Mouse (Mus musculus) lung, embryonic 14.5 days (tissue): ENCODE measurements at regions not wholly inside any gene's neighbourhood (a gene's known extent, or its start where the extent isn't known, plus 50 kb on each side); places are given as distances from the start of the nearest gene placed in this dataset.

Source experiments
- ATAC-seq: fragments of 200-750 bp; cut with Nextera tagmentation; 2 replicates; pipeline ENCODE4 v1.8.0; 2017; ENCODE audit warnings: mild to moderate bottlenecking, moderate TSS enrichment, moderate library complexity; ENCODE audit not compliant: insufficient read depth
- DNase-seq: peaks from one replicate; pipeline ENCODE4 v3.0.0-alpha.2; 2015
- H3K27ac ChIP-seq: fragments of 300-500 bp; sonication (generic); 2 replicates; pipeline ENCODE4 v1.5.1; 2014; ENCODE audit warnings: low read depth, mild to moderate bottlenecking, moderate library complexity
- H3K27me3 ChIP-seq: fragments of 300-500 bp; sonication (generic); 2 replicates; pipeline ENCODE4 v1.6.1; 2014; ENCODE audit warnings: low read length, control low read depth; ENCODE audit not compliant: insufficient read depth
- H3K36me3 ChIP-seq: fragments of 300-500 bp; sonication (generic); 2 replicates; pipeline ENCODE4 v1.6.1; 2014; ENCODE audit warnings: control low read depth; ENCODE audit not compliant: insufficient read depth
- H3K4me1 ChIP-seq: fragments of 300-500 bp; sonication (generic); 2 replicates; pipeline ENCODE4 v1.6.1; 2014; ENCODE audit warnings: antibody characterized with exemption, control low read depth; ENCODE audit not compliant: insufficient read depth
- H3K4me2 ChIP-seq: fragments of 300-500 bp; sonication (generic); 2 replicates; pipeline ENCODE4 v1.6.1; 2014; ENCODE audit warnings: mild to moderate bottlenecking
- H3K4me3 ChIP-seq: fragments of 300-500 bp; sonication (generic); 2 replicates; pipeline ENCODE4 v1.5.1; 2014; ENCODE audit warnings: low read depth, low read length
- H3K9ac ChIP-seq: fragments of 300-500 bp; sonication (generic); 2 replicates; pipeline ENCODE4 v1.6.1; 2014
- H3K9me3 ChIP-seq: fragments of 300-500 bp; sonication (generic); 2 replicates; pipeline ENCODE4 v1.6.1; 2016; ENCODE audit warnings: low read depth, low read length, control low read depth
- CTCF ChIP-seq: IDR thresholded peaks from 2 replicates; pipeline ENCODE4 v1.5.1; 2016; ENCODE audit warnings: antibody characterized with exemption, low read depth
- WGBS: fragments of 180-500 bp; shearing (Covaris S2); extraction: QIAGEN DNeasy Blood & Tissue Kit; methylation state at CpG from one replicate; pipeline ENCODE4 v1.1.7; 2014; 5-methylcytosine and 5-hydroxymethylcytosine counted together

DNA sequence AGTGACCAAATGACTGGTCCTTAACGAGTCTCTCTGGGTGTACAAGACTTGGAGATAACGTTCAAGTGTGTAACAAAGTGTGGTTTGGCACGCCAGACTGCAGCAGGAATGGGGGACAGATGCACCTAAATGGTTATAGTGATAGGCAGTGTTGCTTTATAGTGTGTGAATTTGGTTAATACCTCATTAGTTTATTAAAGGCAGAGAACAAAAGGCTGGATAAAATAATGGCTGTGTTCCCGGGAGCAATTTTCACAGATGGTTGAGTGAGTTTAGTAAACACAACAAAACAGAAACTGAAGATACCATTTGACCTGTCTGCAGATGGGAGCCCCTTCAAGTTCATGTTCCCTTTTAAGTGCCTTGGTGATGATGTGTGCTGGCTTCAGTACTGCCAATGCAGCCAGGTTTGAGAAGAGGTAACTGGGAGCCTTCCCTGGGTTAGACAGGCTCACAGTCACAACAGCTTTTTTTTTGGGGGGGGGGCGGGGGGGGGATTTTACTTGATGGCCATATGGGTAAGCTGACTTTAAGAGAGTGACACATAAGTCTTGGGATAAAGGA lies 108.4 kb downstream of the Actbl2 start:
- 39% methylated on average over 5 of the region's 5 CpGs for WGBS
- peak; percentile 56; the same call in 1 of the 2 replicates for ATAC-seq
- no peaks in the 10 kb centered on the region for H3K27me3 ChIP-seq

DNA sequence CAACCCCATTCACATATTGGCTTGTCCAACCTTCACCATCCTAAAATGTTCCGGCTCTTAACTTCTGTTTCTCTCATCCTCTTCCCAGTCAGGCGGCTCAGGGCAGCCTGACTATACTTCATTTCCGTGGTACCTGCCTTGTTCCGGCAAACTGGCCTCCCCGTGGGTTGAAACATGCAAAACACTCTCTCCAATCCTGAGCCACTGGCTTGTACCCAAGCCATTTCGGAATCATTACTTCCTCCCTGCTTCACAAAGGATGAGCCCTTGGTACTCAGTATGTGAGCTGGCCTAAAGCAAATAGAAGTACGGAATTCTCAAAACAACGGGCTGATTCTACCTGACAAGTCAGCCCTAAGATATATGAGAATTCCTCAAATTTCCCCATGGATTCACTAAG lies 112.1 kb downstream of the Actbl2 start:
- Histone ChIP-seq H3K9me3 (peaks cover 4% of the 10 kb centered on the region; the same call in 1 of the 2 replicates), H3K9ac (no peak overlapping the region), H3K27me3 (no peaks in the 10 kb centered on the region), H3K27ac (no peak overlapping the region), H3K4me1 (no peaks in the 10 kb centered on the region), H3K36me3 (no peaks in the 10 kb centered on the region), H3K4me3 (no peak overlapping the region), H3K4me2 (no peak overlapping the region)
- DNase-seq (no peak), ATAC-seq (no peak)
- 83% methylated on average over 8 of the region's 8 CpGs for WGBS
- no peak for TF ChIP-seq CTCF

More for the DNA sequence above, 108.4 kb downstream of the Actbl2 start:
- no peaks in the 10 kb centered on the region for H3K36me3 ChIP-seq
- peak; percentile 42 for DNase-seq
- peaks cover 4% of the 10 kb centered on the region; the same call in 1 of the 2 replicates for H3K9me3 ChIP-seq
- no peak overlapping the region for H3K4me3 ChIP-seq
- no peak overlapping the region for H3K27ac ChIP-seq
- no peak overlapping the region for H3K4me2 ChIP-seq
- no peak for TF ChIP-seq CTCF
- no peak overlapping the region for H3K9ac ChIP-seq
- H3K4me1 ChIP-seq: no peaks in the 10 kb centered on the region

DNA sequence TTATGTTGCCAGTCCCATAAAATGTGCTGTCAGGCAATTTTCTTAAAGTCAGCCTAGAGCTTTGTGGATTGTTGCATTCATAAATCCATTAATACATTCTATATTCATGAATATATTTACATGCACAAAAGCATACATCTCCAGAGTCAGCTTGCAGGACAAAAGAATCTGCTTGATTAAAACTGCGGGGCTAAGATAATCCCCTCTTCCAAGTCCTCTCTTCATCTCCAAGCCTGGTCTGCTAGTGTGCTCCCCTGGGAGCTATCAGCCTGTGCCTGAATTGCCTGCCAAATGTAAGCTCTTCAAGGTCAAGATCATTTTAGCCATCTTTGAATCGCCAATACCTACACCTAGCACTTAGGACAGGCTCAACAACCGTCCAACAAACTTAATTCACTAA lies 112.8 kb downstream of the Actbl2 start:
- no peak for ATAC-seq
- Histone ChIP-seq H3K36me3 (no peaks in the 10 kb centered on the region), H3K9me3 (peaks cover 4% of the 10 kb centered on the region; the same call in 1 of the 2 replicates), H3K4me3 (no peak overlapping the region), H3K9ac (no peak overlapping the region), H3K4me1 (no peaks in the 10 kb centered on the region), H3K27me3 (no peaks in the 10 kb centered on the region), H3K4me2 (no peak overlapping the region), H3K27ac (no peak overlapping the region)
- 61% methylated on average over 3 of the region's 3 CpGs for WGBS
- TF ChIP-seq CTCF: no peak
- no peak for DNase-seq

DNA sequence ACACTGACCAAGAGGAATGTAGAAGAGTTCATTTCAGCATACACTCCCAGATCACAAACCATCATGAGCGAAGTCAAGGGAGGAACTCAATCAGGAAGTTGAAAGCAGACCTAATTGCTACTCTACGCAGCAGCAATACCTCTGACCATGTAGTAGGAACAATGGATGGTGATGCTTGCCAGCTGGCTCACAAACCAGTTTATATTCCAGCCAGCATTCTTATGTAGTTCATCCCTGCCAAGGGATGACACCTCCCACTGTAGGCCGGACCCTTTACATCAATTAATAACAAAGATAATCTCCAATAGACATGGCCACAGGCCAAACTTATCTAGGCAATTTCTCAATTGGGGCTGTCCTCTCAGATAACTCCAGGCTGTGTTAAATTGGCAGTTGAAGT lies 115.1 kb downstream of the Actbl2 start:
- no peak for TF ChIP-seq CTCF
- peaks cover 4% of the 10 kb centered on the region; the same call in 1 of the 2 replicates for H3K9me3 ChIP-seq
- H3K27me3 ChIP-seq: no peaks in the 10 kb centered on the region
- WGBS: 45% methylated on average over 3 of the region's 3 CpGs
- H3K27ac ChIP-seq: no peak overlapping the region
- peak; percentile 81 for DNase-seq
- H3K36me3 ChIP-seq: no peaks in the 10 kb centered on the region
- H3K4me1 ChIP-seq: no peaks in the 10 kb centered on the region
- ATAC-seq: peak; percentile 75; the same call in 1 of the 2 replicates
- H3K9ac ChIP-seq: no peak overlapping the region
- no peak overlapping the region for H3K4me3 ChIP-seq
- no peak overlapping the region for H3K4me2 ChIP-seq

DNA sequence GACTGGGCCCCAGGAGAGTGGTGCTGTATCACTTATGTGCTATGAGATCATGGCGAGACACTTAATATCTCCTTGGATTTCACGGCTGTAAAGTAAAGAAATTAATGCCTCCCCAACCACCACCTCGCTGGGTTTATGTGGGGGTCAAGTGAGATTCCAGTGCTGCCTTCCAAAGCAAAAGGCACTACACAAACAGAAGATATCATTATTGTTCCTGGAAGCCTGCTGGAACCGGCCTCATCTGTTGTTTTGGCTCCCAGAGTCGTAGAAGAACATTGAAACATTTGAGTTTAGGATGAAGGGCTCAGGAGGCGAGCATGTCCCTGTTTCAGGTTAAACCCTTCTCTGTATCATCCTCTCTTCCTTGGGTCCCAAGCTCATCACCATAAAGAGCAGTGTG lies 116.6 kb downstream of the Gpbp1 start:
- H3K27ac ChIP-seq: no peak overlapping the region

DNA sequence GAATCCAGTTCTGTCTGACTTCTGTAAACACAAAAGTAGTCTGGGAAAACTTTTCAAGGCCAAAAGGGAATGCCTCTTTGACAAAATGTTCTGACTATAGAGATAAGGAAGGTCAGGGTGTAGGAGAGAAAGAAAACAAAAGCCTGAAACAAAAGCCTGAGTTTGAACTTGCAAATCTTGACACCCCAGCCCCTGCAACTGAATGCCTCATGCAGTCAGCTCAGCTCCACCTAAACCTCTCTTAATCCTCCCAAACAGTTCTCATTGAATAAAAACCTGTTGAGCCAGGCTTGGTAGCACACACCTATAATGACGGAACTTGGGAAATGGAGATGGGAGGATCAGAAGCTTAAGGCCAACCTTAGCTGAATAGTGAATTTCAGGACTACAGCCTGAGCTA lies 116.1 kb downstream of the Gpbp1 start:
- DNase-seq (no peak), ATAC-seq (no peak; the same call in 1 of the 2 replicates)

More for the DNA sequence above, 116.6 kb downstream of the Gpbp1 start:
- DNase-seq: no peak
- H3K4me3 ChIP-seq: no peak overlapping the region
- no peak for TF ChIP-seq CTCF
- H3K9me3 ChIP-seq: no peaks in the 10 kb centered on the region; the same call in 1 of the 2 replicates
- H3K4me1 ChIP-seq: no peaks in the 10 kb centered on the region
- ATAC-seq: no peak
- 51% methylated on average over 6 of the region's 6 CpGs for WGBS
- H3K27me3 ChIP-seq: no peaks in the 10 kb centered on the region
- H3K9ac ChIP-seq: no peak overlapping the region
- H3K36me3 ChIP-seq: no peaks in the 10 kb centered on the region
- no peak overlapping the region for H3K4me2 ChIP-seq

More for the DNA sequence above, 116.1 kb downstream of the Gpbp1 start:
- H3K27me3 ChIP-seq: no peaks in the 10 kb centered on the region
- no peaks in the 10 kb centered on the region for H3K4me1 ChIP-seq
- H3K4me2 ChIP-seq: no peak overlapping the region
- H3K27ac ChIP-seq: no peak overlapping the region
- H3K36me3 ChIP-seq: no peaks in the 10 kb centered on the region
- no peak for TF ChIP-seq CTCF
- no peaks in the 10 kb centered on the region; the same call in 1 of the 2 replicates for H3K9me3 ChIP-seq
- H3K4me3 ChIP-seq: no peak overlapping the region
- H3K9ac ChIP-seq: no peak overlapping the region
- 63% methylated on average over 1 of the region's 1 CpGs for WGBS
